Mouse (Mus musculus) spleen, adult 18-20 months (tissue): Measurements from ENCODE around the gene Nsun7.

ENCODE experiments used
- DNase-seq, 2 experiments: peaks; one replicate each; pipeline ENCODE4 v3.0.0; 2022; ENCODE audit warnings: mixed read lengths in 2 of 2

Nsun7 gene

DNA sequence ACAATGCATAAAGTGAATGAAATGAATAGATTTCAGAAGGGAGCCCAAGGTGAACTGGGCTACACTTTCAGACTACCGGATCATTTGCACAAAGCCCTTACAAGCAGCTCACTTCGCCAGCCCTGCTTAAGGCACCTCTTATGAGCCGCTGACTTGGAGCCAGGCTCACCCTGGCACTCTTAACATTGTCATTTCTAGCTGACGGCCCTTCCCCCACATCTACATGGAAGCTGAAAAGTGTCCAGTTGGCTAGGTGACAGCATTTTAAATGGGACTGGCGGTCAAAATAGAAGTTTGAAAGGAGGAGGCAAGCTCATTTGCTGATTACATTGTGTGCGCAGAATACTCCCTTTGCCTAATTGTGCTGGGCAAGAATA lies 78.3 kb downstream of the Nsun7 start:
- DNase-seq = no peak

DNA sequence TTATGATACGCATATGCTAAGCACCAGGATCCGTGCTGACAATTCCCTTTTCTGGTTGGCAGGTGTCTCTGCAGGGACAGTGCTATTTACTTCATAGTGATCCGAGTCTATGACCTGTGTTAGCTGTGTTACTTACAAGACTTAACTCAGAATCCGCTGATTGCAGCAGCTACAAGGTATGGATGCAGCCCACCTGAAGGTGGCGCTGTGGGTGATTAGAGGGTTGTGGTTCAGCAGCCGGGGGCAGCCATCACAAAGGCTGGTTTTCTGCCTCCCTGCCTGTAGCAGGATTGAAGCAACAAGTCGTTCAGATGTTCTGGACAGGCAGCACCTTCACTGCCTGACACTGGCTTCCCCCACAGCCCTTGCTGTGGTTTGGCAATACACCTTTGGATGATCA lies 78.9 kb downstream of the Nsun7 start:
- no peak for DNase-seq

DNA sequence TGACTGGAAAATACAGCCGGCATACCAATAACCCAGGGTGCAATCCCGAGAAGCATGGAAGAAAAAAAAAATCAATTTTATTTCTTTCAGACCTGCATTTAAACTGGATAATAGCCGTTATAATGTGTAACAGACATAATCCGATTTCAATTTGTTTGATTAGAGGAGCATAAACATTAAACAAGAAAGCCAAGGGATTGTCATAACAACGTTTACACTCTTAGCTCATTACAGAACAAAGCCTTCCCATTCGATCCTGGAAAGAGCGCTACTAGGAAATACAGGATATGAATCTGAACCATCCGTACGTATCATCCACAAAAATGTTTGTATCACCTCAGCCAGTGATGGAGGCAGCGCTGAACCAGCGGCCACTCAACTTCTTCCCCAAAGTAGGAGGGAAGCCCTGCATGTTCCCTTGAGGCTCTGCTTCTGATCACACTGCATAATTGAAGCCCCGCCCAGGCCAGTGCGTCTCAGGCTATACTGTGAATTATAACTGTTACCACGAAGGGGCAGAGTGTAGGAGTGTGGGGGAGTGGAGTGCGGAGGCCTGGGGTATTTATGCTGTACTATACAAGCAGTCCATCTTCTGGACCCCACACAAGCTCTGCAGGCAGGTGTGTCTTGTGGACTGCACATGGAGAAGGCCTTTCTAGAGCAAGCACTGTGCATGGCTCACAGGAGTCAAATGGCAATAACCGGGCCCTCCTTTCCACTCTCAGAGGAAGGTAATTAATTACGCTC lies 80.8 kb downstream of the Nsun7 start:
- DNase-seq = no peak

DNA sequence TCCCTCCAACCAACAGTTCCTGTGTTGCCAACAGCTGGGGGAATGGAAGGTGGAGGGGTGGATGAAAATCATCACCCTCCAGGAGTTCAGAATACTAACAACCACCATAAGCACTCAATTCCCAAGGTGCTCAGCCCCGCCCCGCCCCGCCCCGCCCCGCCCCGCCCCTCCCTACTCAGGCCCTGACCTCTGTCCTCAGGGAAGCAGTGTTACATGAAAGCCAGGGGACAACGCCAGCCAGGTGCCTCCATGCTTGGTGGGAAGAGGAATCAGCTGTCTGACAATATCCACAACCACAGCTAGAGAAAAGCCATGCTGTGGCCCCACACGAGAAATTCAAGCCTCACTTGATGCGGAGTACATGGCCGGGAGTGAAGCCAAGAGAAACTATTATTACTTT lies 82.2 kb downstream of the Nsun7 start:
- no peak for DNase-seq

DNA sequence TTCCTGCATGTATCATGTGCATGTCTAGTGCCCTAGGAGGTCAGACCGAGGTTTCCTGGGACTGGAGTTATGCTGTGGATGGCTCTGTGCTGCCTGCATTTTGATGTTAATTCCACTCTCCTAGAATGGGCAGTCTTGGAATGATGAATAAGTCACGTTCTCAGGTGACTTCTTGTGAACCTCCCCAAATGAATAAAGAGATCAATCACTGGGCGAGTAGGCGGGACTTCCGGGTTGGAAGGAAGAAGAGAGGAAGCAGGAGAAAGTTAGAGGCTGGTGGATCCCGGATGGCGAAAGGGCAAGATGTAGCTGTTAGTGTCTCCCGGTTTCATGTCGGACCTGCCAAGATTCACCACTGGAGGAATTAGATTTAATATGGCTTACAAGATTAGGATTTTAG lies 82.6 kb downstream of the Nsun7 start:
- DNase-seq = no peak

DNA sequence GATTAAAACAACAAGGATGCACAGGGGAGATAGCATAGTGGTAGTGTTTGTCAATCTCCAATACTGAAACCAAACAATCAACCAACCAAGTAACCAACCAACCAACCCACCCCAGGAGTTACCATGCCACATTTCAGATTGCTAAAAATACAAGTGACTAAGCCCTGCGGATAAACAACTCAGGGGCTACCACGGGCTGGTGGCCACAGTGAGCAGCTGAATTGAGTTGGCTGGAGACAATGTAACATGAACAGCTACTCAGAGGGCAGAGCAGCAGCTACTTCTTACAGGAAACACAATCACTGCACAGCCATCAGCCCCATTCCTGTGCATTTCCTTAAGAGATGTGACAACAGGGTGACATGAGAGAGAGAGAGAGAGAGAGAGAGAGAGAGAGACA lies 84.5 kb downstream of the Nsun7 start:
- no peak for DNase-seq

DNA sequence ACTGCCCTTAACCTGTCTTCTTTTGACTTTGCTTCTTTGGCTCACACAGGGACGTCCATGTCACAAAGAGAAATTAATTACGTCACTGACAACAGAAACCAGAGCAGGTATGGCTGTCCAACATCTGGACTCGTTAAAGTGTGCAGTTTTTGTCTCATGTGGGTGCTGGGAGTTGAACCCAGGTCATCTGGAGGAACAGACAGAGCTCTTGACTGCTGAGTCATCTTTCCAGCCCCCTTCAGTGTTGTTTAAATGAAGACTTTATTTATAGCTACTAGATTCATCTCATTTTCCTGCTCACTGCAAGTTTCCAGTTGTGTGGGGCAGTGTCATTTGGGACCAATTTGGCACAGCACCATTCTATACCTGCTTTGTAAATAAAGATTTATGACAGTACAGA lies 85.4 kb downstream of the Nsun7 start:
- no peak for DNase-seq

DNA sequence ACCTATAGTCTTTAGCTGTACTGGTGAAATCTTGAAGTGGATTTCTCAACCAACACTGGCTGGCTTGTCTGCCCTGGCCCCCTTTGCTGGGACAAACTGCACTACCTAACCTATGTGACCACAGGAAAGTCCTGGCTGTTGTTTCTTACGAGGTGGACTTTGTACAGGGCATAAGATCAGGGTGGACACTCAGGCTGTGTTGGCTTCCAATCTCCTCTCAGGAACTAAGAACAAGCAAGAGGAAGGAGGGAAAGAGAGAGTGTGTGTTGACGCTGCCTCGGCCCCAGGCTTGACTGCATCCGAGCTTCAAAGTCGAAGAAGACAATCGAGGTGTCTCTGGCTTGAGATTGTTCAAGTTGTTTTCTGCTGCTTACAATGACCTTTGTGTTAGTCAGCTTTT lies 87.1 kb downstream of the Nsun7 start:
- no peak for DNase-seq
